Comparison of ENCODE assay signal across 10 mouse cellular contexts in the genomic region with DNA sequence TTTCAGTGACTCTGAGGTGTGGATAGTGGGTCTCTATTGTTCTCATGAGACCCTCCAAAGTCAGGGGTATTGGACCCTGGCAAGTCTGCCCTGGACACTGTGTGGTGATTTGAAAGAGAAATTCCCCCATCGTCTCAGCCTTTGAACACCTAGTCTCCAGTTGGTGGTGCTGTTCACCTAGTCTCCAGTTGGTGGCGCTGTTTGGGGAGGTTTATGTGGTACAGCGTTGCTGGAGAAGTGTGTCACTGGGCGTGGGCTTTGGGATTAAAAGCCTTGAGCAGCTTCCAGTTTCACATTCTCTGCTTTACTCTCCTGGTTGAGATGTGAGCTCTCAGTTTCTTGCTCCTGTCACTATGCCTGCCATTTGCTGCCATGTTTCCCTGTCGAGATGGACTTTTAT. TPM values are rescaled to one million over a fixed set of nuclear protein-coding genes. Genes with fewer than 3 reads are reported as not detected.
DNase-seq lines count a peak whose midpoint lies in the region; ATAC-seq and TF ChIP-seq lines count a peak whose summit lies in the region.
"Had no signal": no experiment of that assay in that cellular context is flagged by ENCODE, and none has a peak within 500 bp of the region (broad histone marks: within the 10 kb centered on the region; RNA-seq: fewer than 3 reads in every experiment).

No protein-coding gene starts in this region.

- peak; percentile 83 for TF ChIP-seq CTCF in ES-Bruce4 (IDR thresholded peaks at IDR 0.05; ENCODE audit: low read depth, low read length)
- peak; percentile 84 for TF ChIP-seq CTCF in gastrocnemius, adult 2 months (IDR thresholded peaks at IDR 0.05)
- peak; percentile 73 for TF ChIP-seq CTCF in midbrain, postnatal 0 days (IDR thresholded peaks at IDR 0.05)

- intact Hi-C loops in gastrocnemius, adult 2 months (cut with DNase I): loop anchor here (2.0 to 5.0 kb wide), 2 partner anchors 99 to 114 kb away; no protein-coding TSS in a partner anchor

- H3K4me3 ChIP-seq in intestine, embryonic 14.5 days (ENCODE audit: low read depth, low read length): no peak overlapping the region
- no peak overlapping the region for H3K4me3 ChIP-seq in intestine, embryonic 16.5 days (ENCODE audit: low read length)
- no peak overlapping the region for H3K4me3 ChIP-seq in ES-Bruce4 (ENCODE audit: low read depth, low read length)
- H3K4me3 ChIP-seq in gastrocnemius, adult 2 months: no peak overlapping the region
- no peak overlapping the region for H3K4me3 ChIP-seq in midbrain, postnatal 0 days (ENCODE audit: low read depth, low read length)
- H3K4me3 ChIP-seq: embryonic facial prominence, embryonic 13.5 days had no signal

- peak; percentile 72 for DNase-seq in intestine, embryonic 14.5 days (ENCODE audit: low spot score)
- DNase-seq in c-Kit-positive CD71-positive TER-119-negative erythroid progenitor cells, embryonic 14.5 days (ENCODE audit: low read depth): peak; percentile 45
- peak; percentile 69 for DNase-seq in gastrocnemius, adult 2 months
- DNase-seq in layer of hippocampus, postnatal 25 days (ENCODE audit: extremely low spot score in 1 of 2, low spot score in 1 of 2): peak; percentile 19 to 62
- peak; percentile 52 for DNase-seq in midbrain, postnatal 0 days (ENCODE audit: low spot score)
- DNase-seq in testis, postnatal 14 days (ENCODE audit: low spot score): peak; percentile 46

- no peak overlapping the region for H3K4me2 ChIP-seq in intestine, embryonic 14.5 days (ENCODE audit: low read length)
- no peak overlapping the region for H3K4me2 ChIP-seq in intestine, embryonic 16.5 days (ENCODE audit: low read depth, low read length)
- no peak overlapping the region for H3K4me2 ChIP-seq in midbrain, postnatal 0 days (ENCODE audit: low read depth, low read length, poor library complexity, severe bottlenecking)
- H3K4me2 ChIP-seq: embryonic facial prominence, embryonic 13.5 days had no signal

- H3K27ac ChIP-seq in intestine, embryonic 14.5 days (ENCODE audit: low read depth): no peak overlapping the region
- H3K27ac ChIP-seq in intestine, embryonic 16.5 days (ENCODE audit: low read length): no peak overlapping the region
- no peak overlapping the region for H3K27ac ChIP-seq in ES-Bruce4 (ENCODE audit: insufficient read depth, low read length)
- H3K27ac ChIP-seq in gastrocnemius, adult 2 months: no peak overlapping the region
- H3K27ac ChIP-seq in midbrain, postnatal 0 days (ENCODE audit: low read depth, low read length): no peak overlapping the region
- H3K27ac ChIP-seq: embryonic facial prominence, embryonic 13.5 days had no signal

- H3K4me1 ChIP-seq in intestine, embryonic 14.5 days (replicated peaks; ENCODE audit: control insufficient read depth, insufficient read depth, low read length): 0 out of 2 replicates have a peak, but pooled peaks cover 3% of the 10 kb centered on the region
- H3K4me1 ChIP-seq in intestine, embryonic 16.5 days (ENCODE audit: control insufficient read depth, insufficient read depth, low read length): no peaks in the 10 kb centered on the region
- no peaks in the 10 kb centered on the region for H3K4me1 ChIP-seq in ES-Bruce4 (ENCODE audit: control insufficient read depth, insufficient read depth, low read length)
- no peaks in the 10 kb centered on the region for H3K4me1 ChIP-seq in midbrain, postnatal 0 days (ENCODE audit: insufficient read depth, low read length)

- no peaks in the 10 kb centered on the region for H3K36me3 ChIP-seq in intestine, embryonic 14.5 days (ENCODE audit: control insufficient read depth, insufficient read depth, low read length)
- no peaks in the 10 kb centered on the region for H3K36me3 ChIP-seq in intestine, embryonic 16.5 days (ENCODE audit: control insufficient read depth, insufficient read depth, low read length)
- H3K36me3 ChIP-seq in ES-Bruce4 (ENCODE audit: control insufficient read depth, insufficient read depth, low read length, poor library complexity, severe bottlenecking): no peaks in the 10 kb centered on the region
- no peaks in the 10 kb centered on the region for H3K36me3 ChIP-seq in midbrain, postnatal 0 days (ENCODE audit: insufficient read depth, low read length)
- H3K36me3 ChIP-seq: embryonic facial prominence, embryonic 13.5 days had no signal

- H3K9me3 ChIP-seq in intestine, embryonic 14.5 days (ENCODE audit: control insufficient read depth, low read length): no peaks in the 10 kb centered on the region
- H3K9me3 ChIP-seq in intestine, embryonic 16.5 days (ENCODE audit: control insufficient read depth, low read length): no peaks in the 10 kb centered on the region
- no peaks in the 10 kb centered on the region for H3K9me3 ChIP-seq in ES-Bruce4 (replicated peaks; ENCODE audit: control insufficient read depth, insufficient read depth, low read length, poor library complexity, severe bottlenecking)
- H3K9me3 ChIP-seq in midbrain, postnatal 0 days (ENCODE audit: low read length): no peaks in the 10 kb centered on the region
- H3K9me3 ChIP-seq: embryonic facial prominence, embryonic 13.5 days had no signal

- no peak for TF ChIP-seq EP300 in ES-Bruce4 (IDR thresholded peaks at IDR 0.05; ENCODE audit: insufficient read depth, low read depth, low read length)

- no peak for TF ChIP-seq POLR2A in ES-Bruce4 (IDR thresholded peaks at IDR 0.05; ENCODE audit: insufficient read depth, low read length)

- no peak for ATAC-seq in intestine, embryonic 14.5 days (replicated peaks; ENCODE audit: low FRiP score, low TSS enrichment, low read depth)
- no peak for ATAC-seq in intestine, embryonic 16.5 days
- no peak for ATAC-seq in midbrain, postnatal 0 days (ENCODE audit: low FRiP score)

- 26% methylated on average over 5 of the region's 5 CpGs for WGBS in intestine, embryonic 14.5 days
- WGBS in intestine, embryonic 16.5 days: 30% methylated on average over 5 of the region's 5 CpGs
- 22% methylated on average over 5 of the region's 5 CpGs for WGBS in midbrain, postnatal 0 days

- H3K27me3 ChIP-seq in intestine, embryonic 14.5 days (replicated peaks; ENCODE audit: control insufficient read depth, insufficient read depth, low read length): no peaks in the 10 kb centered on the region
- no peaks in the 10 kb centered on the region for H3K27me3 ChIP-seq in intestine, embryonic 16.5 days (replicated peaks; ENCODE audit: control insufficient read depth, insufficient read depth, low read length)
- no peaks in the 10 kb centered on the region for H3K27me3 ChIP-seq in ES-Bruce4 (ENCODE audit: control insufficient read depth, insufficient read depth, low read length, poor library complexity, severe bottlenecking)
- H3K27me3 ChIP-seq in midbrain, postnatal 0 days (ENCODE audit: insufficient read depth, low read length): no peaks in the 10 kb centered on the region
- H3K27me3 ChIP-seq: embryonic facial prominence, embryonic 13.5 days had no signal

- no peak overlapping the region for H3K9ac ChIP-seq in intestine, embryonic 14.5 days (ENCODE audit: low read length)
- no peak overlapping the region for H3K9ac ChIP-seq in intestine, embryonic 16.5 days (ENCODE audit: low read depth, low read length)
- no peak overlapping the region for H3K9ac ChIP-seq in ES-Bruce4 (ENCODE audit: low read depth, poor library complexity, severe bottlenecking)
- no peak overlapping the region for H3K9ac ChIP-seq in midbrain, postnatal 0 days (replicated peaks; ENCODE audit: low read length, poor library complexity, severe bottlenecking)
- H3K9ac ChIP-seq: embryonic facial prominence, embryonic 13.5 days had no signal

RNA-seq across cellular contexts. Expression of gene Mprip, which starts 28.1 kb away (rescaled TPM):
- 56.2 and 57.2 TPM in 2 replicates for polyA plus RNA-seq in intestine, embryonic 14.5 days (2014; fragmentation: Nextera tagmentation; extraction: Ambion mirVana)
- 23.9 and 25.2 TPM in 2 replicates for polyA plus RNA-seq in intestine, embryonic 16.5 days (2015; fragmentation: Nextera tagmentation; extraction: Ambion mirVana)
- polyA plus RNA-seq in ES-Bruce4 (2011; ENCODE audit: insufficient read depth, insufficient read length, low read depth, missing spikeins): 85.9 and 89.9 TPM in 2 replicates
- 10 to 100 TPM; 75.6 to 87.2 TPM for total RNA-seq in gastrocnemius, adult 2 months (2021)
- total RNA-seq in layer of hippocampus, postnatal 25 days (2021): 100 to 1,000 TPM; 267 to 302 TPM
- 157 and 172 TPM in 2 replicates for total RNA-seq in midbrain, postnatal 0 days (2014; rRNA removed)
- 49.3 and 53.3 TPM in 2 replicates for polyA plus RNA-seq in midbrain, postnatal 0 days (2015; fragmentation: Nextera tagmentation; extraction: Ambion mirVana)

RNA-seq across cellular contexts. Expression of gene Olfr223, which starts 39.9 kb away (rescaled TPM):
- polyA plus RNA-seq in intestine, embryonic 14.5 days (2014; fragmentation: Nextera tagmentation; extraction: Ambion mirVana): not detected in 2 replicates
- polyA plus RNA-seq in intestine, embryonic 16.5 days (2015; fragmentation: Nextera tagmentation; extraction: Ambion mirVana): not detected in 2 replicates
- not detected in 2 replicates for polyA plus RNA-seq in ES-Bruce4 (2011; ENCODE audit: insufficient read depth, insufficient read length, low read depth, missing spikeins)
- not detected for total RNA-seq in gastrocnemius, adult 2 months (2021)
- not detected for total RNA-seq in layer of hippocampus, postnatal 25 days (2021)
- not detected in 2 replicates for total RNA-seq in midbrain, postnatal 0 days (2014; rRNA removed)
- polyA plus RNA-seq in midbrain, postnatal 0 days (2015; fragmentation: Nextera tagmentation; extraction: Ambion mirVana): not detected in 2 replicates
- polyA plus RNA-seq: embryonic facial prominence, embryonic 13.5 days; liver, embryonic 16.5 days had no signal

RNA-seq across cellular contexts. Expression of gene Olfr222, which starts 57.0 kb away (rescaled TPM):
- polyA plus RNA-seq in intestine, embryonic 14.5 days (2014; fragmentation: Nextera tagmentation; extraction: Ambion mirVana): not detected in 2 replicates
- polyA plus RNA-seq in intestine, embryonic 16.5 days (2015; fragmentation: Nextera tagmentation; extraction: Ambion mirVana): not detected in 2 replicates
- not detected in 2 replicates for polyA plus RNA-seq in ES-Bruce4 (2011; ENCODE audit: insufficient read depth, insufficient read length, low read depth, missing spikeins)
- total RNA-seq in gastrocnemius, adult 2 months (2021): not detected
- total RNA-seq in layer of hippocampus, postnatal 25 days (2021): not detected
- not detected in 2 replicates for total RNA-seq in midbrain, postnatal 0 days (2014; rRNA removed)
- not detected in 2 replicates for polyA plus RNA-seq in midbrain, postnatal 0 days (2015; fragmentation: Nextera tagmentation; extraction: Ambion mirVana)
- polyA plus RNA-seq: embryonic facial prominence, embryonic 13.5 days; liver, embryonic 16.5 days had no signal
